Mouse (Mus musculus): Measurements from ENCODE around the gene Tcp11l1.

DNA sequence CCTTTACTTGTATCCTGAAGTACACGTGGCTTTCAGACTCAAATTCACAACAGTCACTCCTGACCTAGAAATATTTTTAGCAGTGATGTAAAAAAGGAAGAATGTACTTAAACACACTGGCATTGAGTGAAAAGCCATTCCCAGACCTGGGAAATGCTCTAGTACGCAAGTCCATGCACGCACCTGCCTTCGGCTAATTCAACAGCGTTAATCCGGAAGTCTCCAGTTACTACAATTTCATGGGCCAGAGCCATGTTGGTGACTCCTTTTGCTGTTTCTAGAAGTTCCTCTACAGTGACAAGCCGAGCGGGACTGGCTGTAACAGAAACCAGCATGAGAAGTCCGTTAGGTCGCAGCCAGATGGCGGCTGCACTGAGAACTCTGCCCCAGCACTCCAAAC is 12.3 kb downstream of the Tcp11l1 start:
- TF ChIP-seq CTCF (IDR thresholded peaks at IDR 0.05; ENCODE audit: control insufficient read depth, insufficient read depth, low read length) (no peak), POLR2A (IDR thresholded peaks at IDR 0.05; ENCODE audit: borderline replicate concordance, control insufficient read depth, low read depth, low read length) (no peak)

All from bone marrow, adult 2 months (tissue).